Mouse (Mus musculus): ENCODE measurements around the gene Eml6.
"Not testable (repeated sequence)": the region's sequence is repeated elsewhere in the genome, so short reads cannot be mapped to it uniquely, and the experiment has no call there.

Eml6 gene

GRCm38 (mm10) chr11:29795106-29795505 is 230.7 kb downstream of the Eml6 start:
- intact Hi-C loops (cut with DNase I), result no loop called here

GRCm38 (mm10) chr11:29794475-29794874 is 231.4 kb downstream of the Eml6 start:
- intact Hi-C loops (cut with DNase I), result no loop called here

GRCm38 (mm10) chr11:29790796-29791195 is 235.0 kb downstream of the Eml6 start:
- intact Hi-C loops (cut with DNase I), result no loop called here

GRCm38 (mm10) chr11:29788921-29789638 is 236.8 kb downstream of the Eml6 start:
- intact Hi-C loops (cut with DNase I), result no loop called here

GRCm38 (mm10) chr11:29788499-29788898 is 237.3 kb downstream of the Eml6 start:
- intact Hi-C loops (cut with DNase I), result no loop called here

GRCm38 (mm10) chr11:29787473-29787872 is 238.4 kb downstream of the Eml6 start:
- intact Hi-C loops (cut with DNase I), result no loop called here

- intact Hi-C loops (cut with DNase I), result no loop called here
Observed at GRCm38 (mm10) chr11:29786583-29787219, 239.1 kb downstream of the Eml6 start.

GRCm38 (mm10) chr11:29779409-29780026 is 246.3 kb downstream of the Eml6 start:
- intact Hi-C loops (cut with DNase I), result no loop called here

- intact Hi-C loops (cut with DNase I), result no loop called here
Observed at GRCm38 (mm10) chr11:29778936-29779335, 246.9 kb downstream of the Eml6 start.

- intact Hi-C loops (cut with DNase I), result no loop called here
Observed at GRCm38 (mm10) chr11:29777964-29778363, 247.9 kb downstream of the Eml6 start.

- intact Hi-C loops (cut with DNase I), result no loop called here
Observed at GRCm38 (mm10) chr11:29774760-29775159, 251.1 kb downstream of the Eml6 start.

GRCm38 (mm10) chr11:29774296-29774695 is 251.5 kb downstream of the Eml6 start:
- intact Hi-C loops (cut with DNase I), result no loop called here

GRCm38 (mm10) chr11:29772279-29772678 is 253.6 kb downstream of the Eml6 start:
- intact Hi-C loops (cut with DNase I), result no loop called here

GRCm38 (mm10) chr11:29770666-29771400 is 255.0 kb downstream of the Eml6 start:
- intact Hi-C loops (cut with DNase I), result no loop called here

GRCm38 (mm10) chr11:29768523-29768922 is 257.3 kb downstream of the Eml6 start:
- intact Hi-C loops (cut with DNase I), result no loop called here

- intact Hi-C loops (cut with DNase I), result no loop called here
Observed at GRCm38 (mm10) chr11:29766313-29766982, 259.4 kb downstream of the Eml6 start.

GRCm38 (mm10) chr11:29765063-29765462 is 260.8 kb downstream of the Eml6 start:
- intact Hi-C loops (cut with DNase I), result no loop called here

- intact Hi-C loops (cut with DNase I), result no loop called here
Observed at GRCm38 (mm10) chr11:29762768-29763167, 263.1 kb downstream of the Eml6 start.

- intact Hi-C loops (cut with DNase I), result no loop called here
Observed at GRCm38 (mm10) chr11:29761387-29761786, 264.4 kb downstream of the Eml6 start.

GRCm38 (mm10) chr11:29758617-29759016 is 267.2 kb downstream of the Eml6 start:
- intact Hi-C loops (cut with DNase I), result no loop called here

- intact Hi-C loops (cut with DNase I), result not testable (repeated sequence)
Observed at GRCm38 (mm10) chr11:29756007-29756406, 269.8 kb downstream of the Eml6 start.

Data from adrenal gland (tissue).